Mouse (Mus musculus): ENCODE data around the gene Srsf3. TPM values are rescaled to one million over a fixed set of nuclear protein-coding genes. Genes with fewer than 3 reads are reported as not detected.
"Not testable (repeated sequence)": the region's sequence is repeated elsewhere in the genome, so short reads cannot be mapped to it uniquely, and the experiment has no call there.

The Srsf3 gene
- total RNA-seq (2021), result 100 to 1,000 TPM; 224 to 227 TPM

DNA sequence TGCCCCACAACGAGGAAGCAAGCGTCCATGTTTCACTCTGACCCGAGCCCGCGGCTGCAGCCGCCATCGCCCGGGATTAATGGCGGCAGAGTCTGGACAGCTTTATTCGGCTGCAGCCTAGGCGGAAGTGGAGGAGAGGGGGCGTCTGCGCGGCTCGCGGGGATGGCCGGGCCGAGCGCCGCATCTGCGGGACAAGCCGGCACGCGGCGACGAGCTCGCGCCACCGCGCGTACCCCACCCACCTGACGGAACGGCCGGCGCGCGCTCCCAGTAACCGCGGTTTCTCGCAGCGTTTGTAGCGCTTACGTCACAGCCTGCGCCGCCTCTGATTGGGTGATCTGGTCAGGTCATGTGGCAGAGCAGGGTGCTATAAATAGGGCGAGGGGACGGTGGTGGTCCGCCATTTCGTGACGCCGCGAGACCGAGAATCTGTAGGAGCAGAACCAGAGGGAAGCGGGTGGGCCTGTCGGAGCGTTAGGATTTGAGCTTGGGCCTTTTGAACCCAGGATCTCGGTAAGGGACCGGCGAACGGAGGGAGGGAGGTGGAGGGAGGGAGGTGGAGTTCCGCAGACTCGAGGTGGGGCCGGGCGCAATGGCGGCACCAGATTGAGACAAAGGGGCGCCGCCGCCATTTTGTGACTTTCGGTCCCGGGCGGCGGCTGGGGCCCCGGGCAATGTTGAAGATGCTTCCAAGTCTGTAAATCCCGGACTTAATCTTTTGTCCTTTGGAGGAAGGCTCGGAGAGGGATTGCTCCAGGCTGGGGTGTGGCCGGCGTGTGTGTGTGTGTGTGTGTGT, at the start of gene Srsf3:
Srsf3 (plus strand) TSS at position 355 of the 796 bp plus-strand sequence.
- peak; percentile 99 for DNase-seq

DNA sequence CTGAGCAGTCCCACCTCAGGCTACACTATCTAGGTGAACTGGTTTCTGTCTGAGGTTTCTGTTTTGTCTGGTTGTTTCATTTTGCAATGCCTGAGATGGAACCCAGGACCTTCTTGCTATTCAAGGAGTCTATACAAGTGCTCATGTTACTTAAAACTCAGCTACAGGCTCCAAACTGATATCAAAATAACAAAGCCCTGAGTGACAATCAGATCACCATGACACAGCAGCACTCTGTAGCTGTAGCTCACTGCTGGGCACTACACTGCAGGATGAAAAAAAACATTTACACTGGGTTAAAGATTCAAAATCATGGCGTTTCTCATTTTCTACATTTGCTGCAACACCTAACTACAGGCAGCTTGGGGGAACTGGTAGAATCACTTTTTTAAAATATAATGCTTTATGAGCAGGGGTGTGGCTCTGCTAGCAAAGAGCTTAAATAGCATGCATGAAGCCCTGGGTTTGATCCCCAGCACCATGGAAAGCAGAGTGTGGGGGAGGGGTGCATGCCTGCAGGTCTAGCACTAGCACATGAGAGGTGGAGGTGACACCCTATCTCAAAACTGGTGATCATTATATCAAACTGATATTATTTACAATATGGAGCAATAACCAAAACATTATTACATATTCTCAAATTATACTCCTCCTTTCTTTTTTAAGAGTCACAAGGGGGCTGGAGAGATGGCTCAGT, 47.6 kb upstream of the Srsf3 start:
- DNase-seq, result no peak

DNA sequence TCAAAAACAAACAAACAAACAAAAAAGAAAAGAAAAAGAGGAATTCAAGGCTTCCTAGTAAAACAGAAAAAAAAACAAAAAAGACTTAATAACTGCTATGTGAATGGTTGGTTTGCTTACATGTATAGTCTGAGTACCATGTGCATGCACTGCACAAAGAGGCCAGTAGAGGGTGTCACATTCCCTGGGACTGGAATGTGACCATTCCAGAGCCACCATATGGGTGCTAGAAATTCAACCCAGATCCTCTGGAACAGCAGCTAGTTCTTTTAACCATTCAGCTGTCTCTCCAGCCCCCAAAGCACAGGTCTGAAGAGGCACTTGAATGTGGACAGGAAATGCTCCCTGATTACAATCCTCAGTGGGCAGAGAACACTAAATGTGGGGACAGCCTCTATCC, 45.6 kb upstream of the Srsf3 start:
- DNase-seq, result peak; percentile 46

- peak; percentile 50 for DNase-seq
Measured at GRCm38 (mm10) chr17:28987713-28988112, 44.7 kb upstream of the Srsf3 start.

- no peak for DNase-seq
Measured at GRCm38 (mm10) chr17:28988291-28988690, 44.1 kb upstream of the Srsf3 start.

DNA sequence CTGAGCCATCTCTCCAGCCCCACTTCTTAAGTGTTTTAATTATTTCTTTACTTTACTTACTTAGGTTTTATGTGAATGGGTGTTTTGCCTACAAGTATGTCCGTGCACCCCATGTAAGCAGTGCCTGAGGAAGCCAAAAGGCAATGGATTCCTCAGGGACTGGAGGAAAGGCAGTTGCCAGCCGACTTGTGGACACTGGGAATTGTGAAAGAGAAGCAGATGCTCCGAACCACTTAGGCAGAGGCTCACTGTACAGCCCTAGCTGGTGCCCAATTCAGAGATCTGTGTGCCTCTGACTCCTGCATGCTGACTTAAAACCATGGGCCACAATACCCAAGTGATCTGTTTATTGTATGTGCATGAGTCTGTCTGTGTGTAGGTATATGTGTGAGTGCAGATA, 43.4 kb upstream of the Srsf3 start:
- DNase-seq, result no peak

- no peak for DNase-seq
Measured at GRCm38 (mm10) chr17:28990060-28990459, 42.4 kb upstream of the Srsf3 start.

GRCm38 (mm10) chr17:28991286-28991685, 41.1 kb upstream of the Srsf3 start:
- DNase-seq, result no peak

GRCm38 (mm10) chr17:28992105-28992504, 40.3 kb upstream of the Srsf3 start:
- peak; percentile 62 for DNase-seq

DNA sequence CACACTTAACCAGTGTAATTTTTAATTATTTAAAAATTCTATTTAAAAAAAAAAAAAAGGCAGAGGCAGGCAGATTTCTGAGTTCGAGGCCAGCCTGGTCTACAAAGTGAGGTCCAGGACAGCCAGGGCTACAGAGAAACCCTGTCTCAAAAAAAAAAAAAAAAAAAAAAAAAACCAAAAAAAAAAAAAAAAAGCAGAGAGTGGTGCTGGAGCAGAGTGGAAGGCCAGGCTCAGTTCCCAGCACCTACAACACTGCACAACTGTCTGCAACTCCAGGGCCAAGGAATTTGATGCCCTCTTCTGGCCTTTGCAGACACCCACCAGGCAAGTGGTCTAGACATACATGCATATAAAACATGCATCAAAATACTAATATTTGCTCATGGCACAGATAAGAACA, 39.4 kb upstream of the Srsf3 start:
- not testable (repeated sequence) for DNase-seq

- no peak for DNase-seq
Measured at GRCm38 (mm10) chr17:28994615-28995014, 37.8 kb upstream of the Srsf3 start.

GRCm38 (mm10) chr17:29000465-29000864, 32.0 kb upstream of the Srsf3 start:
- no peak for DNase-seq

DNA sequence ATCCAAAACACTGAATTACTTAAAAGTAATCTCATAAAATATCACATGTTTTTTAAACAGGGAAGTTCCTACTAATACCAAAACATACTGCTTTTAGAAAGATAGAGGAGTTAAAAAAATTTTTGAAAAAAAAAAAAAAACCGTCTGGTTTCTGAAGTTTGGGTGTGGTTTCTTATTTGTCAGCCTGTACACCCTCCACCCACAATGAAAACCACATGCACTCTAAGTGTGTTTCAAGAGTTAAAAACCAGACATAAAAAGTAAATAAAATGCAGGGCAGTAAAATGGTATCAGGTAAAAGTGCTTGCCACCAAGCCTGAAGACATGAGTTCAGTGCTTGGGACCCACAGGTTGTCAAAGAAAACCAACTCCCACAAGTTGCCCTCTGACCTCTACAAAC, 28.7 kb upstream of the Srsf3 start:
- DNase-seq, result no peak

DNA sequence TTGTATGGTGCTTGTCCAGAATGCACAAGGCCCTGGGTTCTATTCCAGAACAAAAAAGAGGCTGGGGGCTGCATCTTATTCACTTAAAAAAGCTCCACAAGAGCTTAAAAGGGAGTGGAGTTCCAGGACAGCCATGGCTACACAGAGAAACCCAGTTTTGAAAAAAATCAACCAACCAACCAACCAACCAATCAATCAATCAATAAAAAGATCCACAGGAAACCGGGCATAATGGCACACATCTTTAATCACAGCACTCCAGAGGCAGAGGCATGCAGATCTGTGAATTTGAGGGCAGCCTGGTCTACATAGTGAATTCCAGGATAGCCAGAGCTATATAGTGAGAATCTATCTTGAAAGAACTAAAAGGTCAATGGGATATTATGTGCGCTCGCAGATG, 27.4 kb upstream of the Srsf3 start:
- no peak for DNase-seq

- DNase-seq, result no peak
Measured at GRCm38 (mm10) chr17:29006812-29007211, 25.6 kb upstream of the Srsf3 start.

- no peak for DNase-seq
Measured at GRCm38 (mm10) chr17:29007243-29007640, 25.2 kb upstream of the Srsf3 start.

DNA sequence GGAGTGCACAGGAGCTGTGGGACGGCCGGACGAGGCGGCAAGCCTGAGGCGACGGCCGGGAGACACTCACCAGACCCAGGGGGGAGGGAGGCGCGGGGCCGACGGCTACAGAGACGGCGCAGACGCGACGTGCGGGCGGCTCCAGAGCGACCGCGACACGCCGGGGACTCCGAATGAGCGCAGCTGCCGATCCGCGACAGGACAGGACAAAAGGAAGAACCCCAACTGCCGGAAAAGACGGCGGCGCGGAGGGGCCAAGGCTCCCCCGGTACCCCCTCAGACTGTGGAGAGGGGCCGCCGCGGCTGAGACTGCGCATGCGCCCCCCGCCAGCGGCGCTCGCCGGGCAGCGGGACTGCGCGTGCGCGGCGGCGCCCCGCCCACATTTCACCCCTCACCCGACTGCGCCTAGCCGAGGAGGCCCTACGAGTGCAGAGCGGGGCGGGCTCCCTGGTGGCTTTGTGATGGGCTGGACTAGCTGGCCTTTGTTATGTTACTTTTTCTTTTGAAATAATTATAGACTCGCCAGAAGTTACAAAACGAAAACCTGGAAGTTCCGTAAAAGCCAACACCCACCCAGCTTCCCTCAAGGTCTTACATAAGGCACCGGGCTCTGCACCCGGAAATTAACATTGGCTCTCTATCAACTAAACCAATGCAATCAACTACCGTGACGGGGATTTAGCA, 24.6 kb upstream of the Srsf3 start, which contains the start of gene Stk38:
Stk38 (minus strand) TSS at position 355 of the 685 bp plus-strand sequence.
- peak; percentile 94 for DNase-seq

GRCm38 (mm10) chr17:29008326-29008650, 24.1 kb upstream of the Srsf3 start:
- DNase-seq, result no peak

DNA sequence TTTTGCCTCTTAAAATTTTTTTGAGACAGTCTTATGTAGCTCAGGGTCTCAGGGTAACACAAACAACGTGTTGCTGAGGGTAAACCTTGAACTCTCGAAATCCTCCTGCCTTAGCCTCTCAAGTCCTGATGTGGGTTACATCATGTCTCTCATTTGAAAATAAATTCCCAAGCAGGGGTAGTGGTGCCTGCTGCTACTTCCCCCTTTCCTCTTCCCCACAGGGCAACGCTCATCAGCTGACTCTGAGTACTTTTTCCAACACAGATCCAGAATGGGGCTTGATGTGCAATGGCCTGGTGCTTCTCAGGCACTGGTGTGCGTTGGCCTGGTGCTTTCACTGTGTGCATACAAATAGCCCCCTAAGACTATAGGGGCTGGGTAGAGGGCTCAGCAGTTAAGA, 23.2 kb upstream of the Srsf3 start:
- DNase-seq, result no peak

GRCm38 (mm10) chr17:29014235-29014634, 18.2 kb upstream of the Srsf3 start:
- no peak for DNase-seq

GRCm38 (mm10) chr17:29015638-29016037, 16.8 kb upstream of the Srsf3 start:
- peak; percentile 60 for DNase-seq

DNA sequence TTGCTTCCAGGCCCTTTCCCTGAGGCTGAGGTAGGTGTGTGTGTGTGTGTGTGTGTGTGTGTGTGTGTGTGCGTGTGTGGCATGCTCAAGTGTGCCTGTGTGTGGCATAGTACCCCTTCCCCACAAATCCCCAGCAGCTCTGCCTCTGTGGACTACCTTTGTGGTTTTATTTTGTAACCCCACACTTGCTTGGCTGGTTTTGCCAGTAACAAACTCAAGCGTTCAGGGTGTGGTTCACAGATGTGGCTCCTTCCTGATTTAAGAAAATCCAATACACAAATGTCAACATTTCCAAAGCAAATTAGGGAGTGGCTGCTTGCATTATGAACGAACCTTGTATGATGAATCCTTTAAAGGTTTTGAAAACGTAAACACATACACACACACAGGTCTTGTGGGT, 15.7 kb upstream of the Srsf3 start:
- no peak for DNase-seq

GRCm38 (mm10) chr17:29018292-29018984, 14.0 kb upstream of the Srsf3 start:
- DNase-seq, result peak; percentile 49

Data from heart, postnatal 4 days (tissue).